Mouse (Mus musculus) G1E (cell line): ENCODE results near the gene Slc38a3. TPM values are rescaled to one million over a fixed set of nuclear protein-coding genes. Genes with fewer than 3 reads are reported as not detected.

Experiments used
- ATAC-seq: 2 replicates; pipeline ENCODE4 v1.8.0; 2016; ENCODE audit warnings: mild to moderate bottlenecking; ENCODE audit not compliant: insufficient number of reproducible peaks, poor library complexity, low FRiP score, severe bottlenecking; ENCODE audit errors: extremely low read depth
- DNase-seq: peaks from one replicate; pipeline ENCODE4 v3.0.0; 2012; ENCODE audit warnings: low spot score
- H3K27me3 ChIP-seq: 2 replicates; pipeline ENCODE4 v1.6.1; 2012; ENCODE audit warnings: mild to moderate bottlenecking, low read length, inconsistent platforms; ENCODE audit not compliant: insufficient read depth
- H3K36me3 ChIP-seq: replicated peaks from 2 replicates; pipeline ENCODE3; 2012; ENCODE audit warnings: mild to moderate bottlenecking, inconsistent platforms
- H3K4me1 ChIP-seq: 2 replicates; pipeline ENCODE4 v1.6.1; 2012; ENCODE audit warnings: low read depth, low read length, inconsistent platforms, mixed read lengths; ENCODE audit not compliant: insufficient read depth
- H3K4me3 ChIP-seq: 2 replicates; pipeline ENCODE4 v1.5.1; 2012; ENCODE audit warnings: low read depth, mild to moderate bottlenecking, inconsistent platforms, low read length, moderate library complexity, mixed read lengths
- H3K9me3 ChIP-seq: replicated peaks from 2 replicates; pipeline ENCODE4 v1.6.1; 2012; ENCODE audit warnings: inconsistent platforms
- CTCF ChIP-seq: IDR thresholded peaks from 2 replicates; pipeline ENCODE4 v1.5.1; 2012; ENCODE audit warnings: low read depth, low read length, inconsistent platforms, mixed read lengths
- GATA1 ChIP-seq: IDR thresholded peaks from 2 replicates; pipeline ENCODE4 v1.6.1; 2012; ENCODE audit warnings: borderline replicate concordance, low read length, inconsistent platforms, mixed read lengths
- GATA2 ChIP-seq: IDR thresholded peaks from 2 replicates; pipeline ENCODE4 v1.6.1; 2012; ENCODE audit warnings: low read depth, low read length, inconsistent platforms, borderline replicate concordance
- POLR2AphosphoS5 ChIP-seq: IDR thresholded peaks from 2 replicates; pipeline ENCODE4 v1.6.1; 2012; ENCODE audit warnings: low read depth, low read length, inconsistent platforms; ENCODE audit not compliant: insufficient replicate concordance
- TAL1 ChIP-seq: conservative IDR thresholded peaks from 2 replicates; pipeline ENCODE4 v1.6.1; 2012; ENCODE audit warnings: low read depth, low read length, inconsistent platforms, mixed read lengths
- polyA plus RNA-seq: library from polyadenylated mRNA; stranded (reverse); fragments of >175 nt; gene quantifications from 2 replicates; pipeline ENCODE4 v1.2.3, GENCODE M21; 2012
- total RNA-seq, 2 experiments: library from RNA; stranded (forward) in 1 of 2; stranded (reverse) in 1 of 2; fragments of 200-1000 nt in 1 of 2; fragments of >200 nt in 1 of 2; fragmentation: Nextera tagmentation in 1 of 2; gene quantifications; 2 replicates each; pipeline ENCODE4 v1.2.3; 2014 to 2017

Gene Slc38a3
- total and polyA plus RNA-seq, 3 experiments = 0.11 TPM; not detected in 2

DNA sequence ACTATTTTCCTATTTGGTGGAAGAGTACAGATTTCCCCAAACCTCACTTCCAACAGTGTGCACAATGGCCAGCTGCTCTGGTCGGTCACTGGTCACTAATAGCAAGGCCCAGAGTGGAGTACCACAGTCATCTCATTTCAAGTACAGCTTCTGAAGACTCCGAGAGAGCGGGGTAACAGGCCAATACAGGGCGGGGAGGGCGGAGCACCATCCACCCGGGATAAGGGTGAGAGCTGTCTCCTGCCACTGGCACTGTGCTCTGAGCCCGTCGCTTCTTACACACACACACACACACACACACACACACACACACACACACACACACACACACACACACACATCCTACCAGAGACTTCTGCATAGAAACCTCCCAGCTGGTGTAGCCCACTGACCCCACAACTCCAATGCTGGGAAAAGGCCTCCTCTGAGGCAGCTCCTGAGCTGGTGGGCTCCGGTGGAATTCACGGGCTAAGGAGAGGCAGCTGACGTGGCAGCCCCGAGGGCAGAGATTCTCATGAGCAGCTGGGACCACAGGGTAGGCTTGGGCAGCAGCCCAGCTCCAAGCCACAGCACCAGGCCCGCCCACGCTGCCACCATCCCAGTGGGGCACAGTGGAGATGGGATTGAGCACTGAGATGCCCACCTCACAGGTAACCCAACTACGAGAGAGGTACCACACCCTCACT, 43.0 kb downstream of the Slc38a3 start:
- peak overlapping the region; percentile 13; the same call in 1 of the 2 replicates for H3K4me3 ChIP-seq
- peaks cover 80% of the 10 kb centered on the region for H3K4me1 ChIP-seq
- H3K9me3 ChIP-seq = no peaks in the 10 kb centered on the region
- ATAC-seq = no peak
- no peak for TF ChIP-seq GATA2
- no peak for TF ChIP-seq GATA1
- no peak for TF ChIP-seq CTCF
- TF ChIP-seq POLR2AphosphoS5 = no peak
- TF ChIP-seq TAL1 = no peak
- DNase-seq = no peak
- H3K27me3 ChIP-seq = no peaks in the 10 kb centered on the region
- H3K36me3 ChIP-seq = peaks cover 96% of the 10 kb centered on the region

GRCm38 (mm10) chr9:107625351-107626128, 43.8 kb downstream of the Slc38a3 start:
- DNase-seq = no peak
- no peaks in the 10 kb centered on the region for H3K9me3 ChIP-seq
- H3K4me3 ChIP-seq = peak overlapping the region; percentile 55; the same call in 1 of the 2 replicates
- H3K27me3 ChIP-seq = no peaks in the 10 kb centered on the region
- ATAC-seq = no peak
- TF ChIP-seq GATA2 = no peak
- no peak for TF ChIP-seq GATA1
- TF ChIP-seq TAL1 = no peak
- TF ChIP-seq CTCF = no peak
- no peak for TF ChIP-seq POLR2AphosphoS5
- peaks cover 72% of the 10 kb centered on the region for H3K4me1 ChIP-seq
- peaks cover 94% of the 10 kb centered on the region for H3K36me3 ChIP-seq

GRCm38 (mm10) chr9:107624951-107625350, 44.4 kb downstream of the Slc38a3 start:
- H3K27me3 ChIP-seq = no peaks in the 10 kb centered on the region

GRCm38 (mm10) chr9:107624539-107624938, 44.8 kb downstream of the Slc38a3 start:
- peak overlapping the region; percentile 55; the same call in 1 of the 2 replicates for H3K4me3 ChIP-seq
- H3K9me3 ChIP-seq = no peaks in the 10 kb centered on the region
- peaks cover 67% of the 10 kb centered on the region for H3K4me1 ChIP-seq
- no peak for TF ChIP-seq POLR2AphosphoS5
- H3K36me3 ChIP-seq = peaks cover 94% of the 10 kb centered on the region
- no peaks in the 10 kb centered on the region for H3K27me3 ChIP-seq
- ATAC-seq (peak; percentile 67), DNase-seq (peak; percentile 54)

More at GRCm38 (mm10) chr9:107624951-107625350, 44.4 kb downstream of the Slc38a3 start:
- peaks cover 94% of the 10 kb centered on the region for H3K36me3 ChIP-seq
- peak overlapping the region; percentile 55; the same call in 1 of the 2 replicates for H3K4me3 ChIP-seq
- TF ChIP-seq GATA1 = no peak
- TF ChIP-seq GATA2 = no peak
- no peak for TF ChIP-seq CTCF
- no peak for TF ChIP-seq TAL1
- TF ChIP-seq POLR2AphosphoS5 = no peak
- H3K9me3 ChIP-seq = no peaks in the 10 kb centered on the region
- no peak for ATAC-seq
- no peak for DNase-seq
- peaks cover 67% of the 10 kb centered on the region for H3K4me1 ChIP-seq

GRCm38 (mm10) chr9:107620954-107621353, 48.4 kb downstream of the Slc38a3 start:
- ATAC-seq = no peak

GRCm38 (mm10) chr9:107619546-107619879, 49.8 kb downstream of the Slc38a3 start:
- ATAC-seq = no peak
- H3K4me1 ChIP-seq = peaks cover 26% of the 10 kb centered on the region

More at GRCm38 (mm10) chr9:107620954-107621353, 48.4 kb downstream of the Slc38a3 start:
- TF ChIP-seq POLR2AphosphoS5 = no peak
- Histone ChIP-seq H3K36me3 (peaks cover 91% of the 10 kb centered on the region), H3K4me1 (peaks cover 40% of the 10 kb centered on the region), H3K27me3 (no peaks in the 10 kb centered on the region), H3K9me3 (no peaks in the 10 kb centered on the region), H3K4me3 (no peak overlapping the region)
- DNase-seq = no peak

More at GRCm38 (mm10) chr9:107619546-107619879, 49.8 kb downstream of the Slc38a3 start:
- Histone ChIP-seq H3K36me3 (peaks cover 91% of the 10 kb centered on the region), H3K4me3 (no peak overlapping the region), H3K27me3 (no peaks in the 10 kb centered on the region), H3K9me3 (no peaks in the 10 kb centered on the region)
- no peak for DNase-seq
- TF ChIP-seq TAL1 (no peak), GATA1 (no peak), POLR2AphosphoS5 (no peak), CTCF (no peak), GATA2 (no peak)
